Mouse (Mus musculus): ENCODE measurements around the gene Rnasek. TPM values are rescaled to one million over a fixed set of nuclear protein-coding genes. Genes with fewer than 3 reads are reported as not detected.

The Rnasek gene
- total RNA-seq (2014; rRNA removed) (7.7 and 9.3 TPM in 2 replicates), polyA plus RNA-seq (2012; rRNA removed) (158 and 176 TPM in 2 replicates)

DNA sequence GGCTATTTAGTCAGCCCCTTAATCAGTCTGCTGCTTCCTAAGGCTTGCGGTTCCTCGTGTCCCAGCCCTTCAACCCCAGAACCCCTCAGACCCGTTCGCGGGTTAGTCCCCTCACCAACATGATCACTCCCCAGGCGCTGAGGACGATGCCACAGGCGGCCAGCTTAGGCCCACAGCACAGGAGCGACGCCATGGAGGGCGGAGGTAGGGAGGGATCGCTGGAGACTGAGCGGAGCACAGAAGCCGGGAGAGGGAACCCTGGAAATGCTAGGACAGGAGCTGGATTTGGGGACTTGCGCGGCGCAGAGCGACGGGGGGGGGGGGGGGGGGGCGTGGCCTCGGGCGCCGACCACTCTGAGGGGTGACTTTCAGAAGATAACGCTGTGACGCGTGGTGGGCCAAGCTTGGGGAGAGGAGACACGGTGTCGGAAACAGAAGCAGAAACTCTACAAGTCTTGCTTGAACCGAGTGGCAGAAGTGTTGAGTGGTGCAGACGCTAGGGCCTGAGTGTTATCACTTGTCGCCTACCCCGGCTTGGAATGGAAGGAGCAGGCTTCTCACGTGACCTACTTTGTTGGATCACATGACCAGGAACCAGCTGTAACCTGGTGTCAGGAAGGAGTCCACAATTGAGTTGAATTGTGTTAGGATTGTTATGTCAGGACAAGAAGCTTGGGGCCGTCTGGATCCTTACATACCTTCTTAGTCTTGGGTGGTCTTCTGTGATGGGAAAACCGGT, at the start of gene Rnasek, which contains the start of gene Gm21988:
Gene Rnasek (minus strand): TSS at position 302 of the 739 bp plus-strand sequence.
Gene Gm21988 (minus strand): TSS at position 290 of the 739 bp plus-strand sequence.
- Histone ChIP-seq H3K4me1 (ENCODE audit: control insufficient read depth, insufficient read depth, low read length) (peaks cover 7% of the 10 kb centered on the region), H3K79me2 (ENCODE audit: control insufficient read depth, insufficient read depth, low read length) (peaks cover 3% of the 10 kb centered on the region; the same call in 1 of the 2 replicates), H3K9ac (ENCODE audit: low read depth, low read length) (peak within 1 kb of the TSS; percentile 96), H3K27ac (replicated peaks; ENCODE audit: insufficient read depth, low read depth, low read length) (peak within 1 kb of the TSS; percentile 87), H3K27me3 (ENCODE audit: control insufficient read depth, insufficient read depth, low read length) (no peaks in the 10 kb centered on the region), H3K4me3 (ENCODE audit: insufficient read depth, low read depth, low read length) (peak within 1 kb of the TSS; percentile 95), H3K36me3 (ENCODE audit: control insufficient read depth, insufficient read depth, low read length) (no peaks in the 10 kb centered on the region)
- under 1% methylated on average over 35 of the region's 35 CpGs for WGBS
- DNase-seq (ENCODE audit: extremely low read depth, low read depth, low spot score), result peak; percentile 84
- no peak for TF ChIP-seq CTCF (IDR thresholded peaks at IDR 0.05; ENCODE audit: low read depth, low read length)
- peak; percentile 89 for TF ChIP-seq POLR2A (IDR thresholded peaks at IDR 0.05; ENCODE audit: extremely low read depth, insufficient read depth, low read length)

DNA sequence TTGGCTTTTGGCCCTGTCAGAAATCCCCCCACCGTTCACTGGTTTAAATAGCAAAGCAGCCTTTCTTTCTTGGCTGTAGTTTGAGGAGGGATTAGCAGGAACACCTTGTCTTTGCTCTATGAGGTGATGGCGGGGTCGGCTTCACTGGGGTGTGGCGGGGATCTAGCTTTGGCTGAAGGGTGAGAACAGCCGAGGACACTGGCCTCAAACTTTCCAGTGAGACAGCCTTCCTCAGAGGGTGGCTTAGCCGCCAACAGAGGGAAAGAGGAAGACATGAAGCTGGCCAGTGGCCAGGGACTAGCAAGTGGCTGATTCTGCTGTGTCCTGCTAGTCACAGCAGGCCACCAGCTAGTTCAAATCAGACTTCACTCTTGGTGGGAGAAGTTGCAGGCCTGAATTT, 49.6 kb upstream of the Rnasek start:
- no peak for DNase-seq (ENCODE audit: extremely low read depth, low read depth, low spot score)
- Histone ChIP-seq H3K27me3 (ENCODE audit: control insufficient read depth, insufficient read depth, low read length) (no peaks in the 10 kb centered on the region), H3K9ac (ENCODE audit: low read depth, low read length) (no peak overlapping the region), H3K4me3 (ENCODE audit: insufficient read depth, low read depth, low read length) (no peak overlapping the region), H3K4me1 (ENCODE audit: control insufficient read depth, insufficient read depth, low read length) (no peaks in the 10 kb centered on the region), H3K79me2 (ENCODE audit: control insufficient read depth, insufficient read depth, low read length) (no peaks in the 10 kb centered on the region), H3K36me3 (ENCODE audit: control insufficient read depth, insufficient read depth, low read length) (no peaks in the 10 kb centered on the region), H3K27ac (replicated peaks; ENCODE audit: insufficient read depth, low read depth, low read length) (no peak overlapping the region)
- WGBS, result 57% methylated on average over 6 of the region's 6 CpGs
- TF ChIP-seq CTCF (IDR thresholded peaks at IDR 0.05; ENCODE audit: low read depth, low read length) (no peak), POLR2A (IDR thresholded peaks at IDR 0.05; ENCODE audit: extremely low read depth, insufficient read depth, low read length) (no peak)

DNA sequence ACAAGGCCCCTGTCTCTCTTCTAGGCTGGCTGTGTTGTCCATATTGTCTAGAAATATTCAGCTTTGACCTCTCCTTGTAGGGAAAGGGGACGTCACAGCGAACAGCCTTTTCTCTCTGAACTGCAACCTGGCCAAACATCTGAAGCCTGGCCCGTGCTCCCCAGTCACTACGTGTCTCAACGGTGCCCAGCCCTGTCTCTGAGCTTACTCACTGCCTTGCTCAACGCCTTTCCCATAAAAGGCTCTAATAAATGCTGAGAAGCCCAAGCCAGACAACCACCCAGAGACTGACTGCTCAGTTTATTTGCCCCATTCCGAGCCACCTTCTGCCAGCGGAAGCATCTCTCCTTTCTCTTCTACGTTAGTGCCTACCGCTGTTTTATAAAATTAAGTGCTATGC, 48.5 kb upstream of the Rnasek start:
- Histone ChIP-seq H3K27ac (replicated peaks; ENCODE audit: insufficient read depth, low read depth, low read length) (no peak overlapping the region), H3K4me1 (ENCODE audit: control insufficient read depth, insufficient read depth, low read length) (no peaks in the 10 kb centered on the region), H3K79me2 (ENCODE audit: control insufficient read depth, insufficient read depth, low read length) (no peaks in the 10 kb centered on the region), H3K27me3 (ENCODE audit: control insufficient read depth, insufficient read depth, low read length) (no peaks in the 10 kb centered on the region), H3K36me3 (ENCODE audit: control insufficient read depth, insufficient read depth, low read length) (no peaks in the 10 kb centered on the region), H3K9ac (ENCODE audit: low read depth, low read length) (no peak overlapping the region), H3K4me3 (ENCODE audit: insufficient read depth, low read depth, low read length) (no peak overlapping the region)
- DNase-seq (ENCODE audit: extremely low read depth, low read depth, low spot score), result no peak
- WGBS, result 96% methylated on average over 10 of the region's 10 CpGs
- TF ChIP-seq POLR2A (IDR thresholded peaks at IDR 0.05; ENCODE audit: extremely low read depth, insufficient read depth, low read length) (no peak), CTCF (IDR thresholded peaks at IDR 0.05; ENCODE audit: low read depth, low read length) (no peak)

- no peak overlapping the region for H3K9ac ChIP-seq (ENCODE audit: low read depth, low read length)
- H3K27me3 ChIP-seq (ENCODE audit: control insufficient read depth, insufficient read depth, low read length), result no peaks in the 10 kb centered on the region
- no peaks in the 10 kb centered on the region for H3K4me1 ChIP-seq (ENCODE audit: control insufficient read depth, insufficient read depth, low read length)
- H3K36me3 ChIP-seq (ENCODE audit: control insufficient read depth, insufficient read depth, low read length), result no peaks in the 10 kb centered on the region
- DNase-seq (ENCODE audit: extremely low read depth, low read depth, low spot score), result no peak
- WGBS, result 81% methylated on average over 5 of the region's 5 CpGs
- TF ChIP-seq POLR2A (IDR thresholded peaks at IDR 0.05; ENCODE audit: extremely low read depth, insufficient read depth, low read length), result no peak
- no peak for TF ChIP-seq CTCF (IDR thresholded peaks at IDR 0.05; ENCODE audit: low read depth, low read length)
- no peak overlapping the region for H3K4me3 ChIP-seq (ENCODE audit: insufficient read depth, low read depth, low read length)
- no peak overlapping the region for H3K27ac ChIP-seq (replicated peaks; ENCODE audit: insufficient read depth, low read depth, low read length)
- H3K79me2 ChIP-seq (ENCODE audit: control insufficient read depth, insufficient read depth, low read length), result no peaks in the 10 kb centered on the region
These were observed 46.0 kb upstream of the Rnasek start for GRCm38 (mm10) chr11:70285686-70286085.

GRCm38 (mm10) chr11:70284757-70285156, 45.1 kb upstream of the Rnasek start:
- DNase-seq (ENCODE audit: extremely low read depth, low read depth, low spot score), result peak; percentile 89
- Histone ChIP-seq H3K36me3 (ENCODE audit: control insufficient read depth, insufficient read depth, low read length) (no peaks in the 10 kb centered on the region), H3K27me3 (ENCODE audit: control insufficient read depth, insufficient read depth, low read length) (no peaks in the 10 kb centered on the region), H3K4me1 (ENCODE audit: control insufficient read depth, insufficient read depth, low read length) (no peaks in the 10 kb centered on the region), H3K79me2 (ENCODE audit: control insufficient read depth, insufficient read depth, low read length) (no peaks in the 10 kb centered on the region), H3K9ac (ENCODE audit: low read depth, low read length) (no peak overlapping the region), H3K27ac (replicated peaks; ENCODE audit: insufficient read depth, low read depth, low read length) (no peak overlapping the region), H3K4me3 (ENCODE audit: insufficient read depth, low read depth, low read length) (no peak overlapping the region)
- no peak for TF ChIP-seq POLR2A (IDR thresholded peaks at IDR 0.05; ENCODE audit: extremely low read depth, insufficient read depth, low read length)
- no peak for TF ChIP-seq CTCF (IDR thresholded peaks at IDR 0.05; ENCODE audit: low read depth, low read length)
- 38% methylated on average over 3 of the region's 3 CpGs for WGBS

DNA sequence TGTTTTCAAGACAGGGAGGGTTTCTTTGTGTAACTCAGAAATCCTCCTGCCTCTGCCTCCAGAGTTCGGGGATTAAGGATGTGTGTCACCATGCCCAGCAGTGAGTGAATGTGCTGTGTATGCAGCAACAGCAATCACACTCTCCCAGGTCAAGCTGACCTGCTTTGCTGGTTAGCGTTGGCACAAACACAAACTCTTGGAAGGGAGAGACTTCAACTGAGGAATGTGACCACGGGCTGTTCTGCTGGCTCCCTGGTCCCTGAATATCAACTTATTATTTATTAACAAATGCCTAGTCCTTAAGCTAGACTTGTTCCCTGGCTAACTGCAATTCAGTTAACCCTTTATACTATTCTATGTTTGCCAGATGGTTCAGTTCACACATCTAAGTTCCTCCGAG, 44.0 kb upstream of the Rnasek start:
- no peaks in the 10 kb centered on the region for H3K36me3 ChIP-seq (ENCODE audit: control insufficient read depth, insufficient read depth, low read length)
- no peak overlapping the region for H3K27ac ChIP-seq (replicated peaks; ENCODE audit: insufficient read depth, low read depth, low read length)
- no peak overlapping the region for H3K4me3 ChIP-seq (ENCODE audit: insufficient read depth, low read depth, low read length)
- no peaks in the 10 kb centered on the region for H3K4me1 ChIP-seq (ENCODE audit: control insufficient read depth, insufficient read depth, low read length)
- peak; percentile 23 for DNase-seq (ENCODE audit: extremely low read depth, low read depth, low spot score)
- 49% methylated on average over 4 of the region's 4 CpGs for WGBS
- H3K9ac ChIP-seq (ENCODE audit: low read depth, low read length), result no peak overlapping the region
- TF ChIP-seq POLR2A (IDR thresholded peaks at IDR 0.05; ENCODE audit: extremely low read depth, insufficient read depth, low read length) (no peak), CTCF (IDR thresholded peaks at IDR 0.05; ENCODE audit: low read depth, low read length) (no peak)
- H3K79me2 ChIP-seq (ENCODE audit: control insufficient read depth, insufficient read depth, low read length), result no peaks in the 10 kb centered on the region
- H3K27me3 ChIP-seq (ENCODE audit: control insufficient read depth, insufficient read depth, low read length), result no peaks in the 10 kb centered on the region
